Mouse (Mus musculus) MEL (cell line): ENCODE results near the gene Pmf1. TPM values are rescaled to one million over a fixed set of nuclear protein-coding genes. Genes with fewer than 3 reads are reported as not detected.

ENCODE experiments used
- DNase-seq: peaks from one replicate; pipeline ENCODE4 v3.0.0; 2011; ENCODE audit warnings: low read depth, low spot score
- H3K27ac ChIP-seq: 2 replicates; pipeline ENCODE4 v1.5.1; 2012; ENCODE audit warnings: low read depth, mild to moderate bottlenecking, control low read depth, low read length, moderate library complexity; ENCODE audit not compliant: control insufficient read depth
- H3K27me3 ChIP-seq, 2 experiments: fragments of 150-350 bp in 1 of 2; sonication (generic) in 1 of 2; 2 replicates each; pipeline ENCODE4 v1.6.1; 2012; ENCODE audit warnings: low read length in 2 of 2, mild to moderate bottlenecking in 2 of 2, improper control_type of control experiment in 1 of 2, moderate library complexity in 1 of 2; ENCODE audit not compliant: insufficient read depth in 2 of 2, control insufficient read depth in 1 of 2
- H3K36me3 ChIP-seq, 2 experiments: 2 replicates each; pipeline ENCODE4 v1.6.1; 2012 to 2014; ENCODE audit warnings: low read length in 2 of 2, improper control_type of control experiment in 1 of 2, inconsistent platforms in 1 of 2, mild to moderate bottlenecking in 1 of 2; ENCODE audit not compliant: insufficient read depth in 2 of 2, control insufficient read depth in 1 of 2
- H3K4me1 ChIP-seq, 2 experiments: fragments of 150-350 bp in 1 of 2; sonication (generic) in 1 of 2; 2 replicates each; pipeline ENCODE4 v1.6.1; 2012; ENCODE audit warnings: low read length in 2 of 2, improper control_type of control experiment in 1 of 2, mild to moderate bottlenecking in 1 of 2; ENCODE audit not compliant: insufficient read depth in 2 of 2, control insufficient read depth in 1 of 2
- H3K4me3 ChIP-seq, 2 experiments: fragments of 150-350 bp in 1 of 2; sonication (generic) in 1 of 2; 2 replicates each; pipeline ENCODE4 v1.5.1; 2012; ENCODE audit warnings: low read depth in 2 of 2, low read length in 2 of 2, mild to moderate bottlenecking in 2 of 2, moderate library complexity in 2 of 2, control low read depth in 1 of 2, improper control_type of control experiment in 1 of 2; ENCODE audit not compliant: control insufficient read depth in 1 of 2, insufficient read depth in 1 of 2
- H3K79me2 ChIP-seq: 2 replicates; pipeline ENCODE4 v1.6.1; 2012; ENCODE audit warnings: mild to moderate bottlenecking, low read length, moderate library complexity; ENCODE audit not compliant: control insufficient read depth, poor library complexity, insufficient read depth
- H3K9ac ChIP-seq: 2 replicates; pipeline ENCODE4 v1.6.1; 2012; ENCODE audit warnings: low read depth, mild to moderate bottlenecking, control low read depth, low read length, moderate library complexity; ENCODE audit not compliant: control insufficient read depth, poor library complexity, severe bottlenecking
- H3K9me3 ChIP-seq: fragments of 150-350 bp; sonication (generic); replicated peaks from 2 replicates; pipeline ENCODE4 v1.6.1; 2012; ENCODE audit warnings: mild to moderate bottlenecking, low read length, improper control_type of control experiment, moderate library complexity; ENCODE audit not compliant: insufficient read depth
- CHD1 ChIP-seq: IDR thresholded peaks from 2 replicates; pipeline ENCODE4 v1.6.1; 2012; ENCODE audit warnings: low read depth, mild to moderate bottlenecking, inconsistent platforms, low read length, improper control_type of control experiment
- CTCF ChIP-seq, 3 experiments: IDR thresholded peaks in 2 of 3; conservative IDR thresholded peaks in 1 of 3; 2 replicates each; pipeline ENCODE4 v1.5.1; 2011 to 2012; ENCODE audit warnings: low read length in 3 of 3, low read depth in 2 of 3, mild to moderate bottlenecking in 2 of 3, improper control_type of control experiment in 1 of 3, inconsistent platforms in 1 of 3, mixed read lengths in 1 of 3, moderate library complexity in 1 of 3; ENCODE audit not compliant: control insufficient read depth in 1 of 3, insufficient read depth in 1 of 3, poor library complexity in 1 of 3, severe bottlenecking in 1 of 3
- E2F4 ChIP-seq: IDR thresholded peaks from 2 replicates; pipeline ENCODE4 v1.6.1; 2011; ENCODE audit warnings: low read depth, low read length, improper control_type of control experiment, borderline replicate concordance
- HCFC1 ChIP-seq: IDR thresholded peaks from 2 replicates; pipeline ENCODE4 v1.6.1; 2012; ENCODE audit warnings: low read depth, mild to moderate bottlenecking, inconsistent platforms, low read length, improper control_type of control experiment, moderate library complexity
- JUND ChIP-seq: IDR thresholded peaks from 2 replicates; pipeline ENCODE4 v1.6.1; 2011; ENCODE audit warnings: low read depth, mild to moderate bottlenecking, improper control_type of control experiment, low read length
- MAFK ChIP-seq: IDR thresholded peaks from 2 replicates; pipeline ENCODE4 v1.6.1; 2011; ENCODE audit warnings: low read depth, mild to moderate bottlenecking, low read length, improper control_type of control experiment, borderline replicate concordance
- MEF2A ChIP-seq: IDR thresholded peaks from 2 replicates; pipeline ENCODE4 v1.6.1; 2014; ENCODE audit warnings: low read depth, mild to moderate bottlenecking, inconsistent platforms, low read length, improper control_type of control experiment; ENCODE audit not compliant: poor library complexity, insufficient replicate concordance, severe bottlenecking; ENCODE audit errors: extremely low read depth
- MXI1 ChIP-seq: IDR thresholded peaks from 2 replicates; pipeline ENCODE4 v1.6.1; 2011; ENCODE audit warnings: mild to moderate bottlenecking, low read depth, low read length, improper control_type of control experiment
- NELFE ChIP-seq: IDR thresholded peaks from 2 replicates; pipeline ENCODE4 v1.6.1; 2011; ENCODE audit warnings: low read depth, low read length, improper control_type of control experiment
- RCOR1 ChIP-seq: IDR thresholded peaks from 2 replicates; pipeline ENCODE4 v1.6.1; 2012; ENCODE audit warnings: low read depth, mild to moderate bottlenecking, inconsistent platforms, low read length, improper control_type of control experiment
- SIN3A ChIP-seq: IDR thresholded peaks from 2 replicates; pipeline ENCODE4 v1.6.1; 2012; ENCODE audit warnings: low read length, improper control_type of control experiment, inconsistent platforms
- SMC3 ChIP-seq: IDR thresholded peaks from 2 replicates; pipeline ENCODE4 v1.6.1; 2011; ENCODE audit warnings: low read depth, low read length, improper control_type of control experiment
- polyA plus RNA-seq, 2 experiments: library from polyadenylated mRNA; stranded (reverse) in 1 of 2; unstranded in 1 of 2; fragments of >175 nt in 1 of 2; fragments of >200 nt in 1 of 2; gene quantifications; 2 replicates each; pipeline versions ENCODE4 v1.2.1 to v1.2.4; 2012; ENCODE audit warnings: low replicate concordance in 2 of 2, low read depth in 1 of 2; ENCODE audit not compliant: insufficient read length in 2 of 2, insufficient read depth in 1 of 2, missing spikeins in 1 of 2
- total RNA-seq: library from RNA; depleted of rRNA; stranded (reverse); fragments of 300-350 nt; gene quantifications from 2 replicates; pipeline ENCODE4 v1.2.3, GENCODE M21; 2012

Pmf1 gene
- total and polyA plus RNA-seq, 3 experiments: 144 to 357 TPM; not detected in 1

- H3K79me2 ChIP-seq: no peaks in the 10 kb centered on the region
- no peak for DNase-seq
- H3K27me3 ChIP-seq: no peaks in the 10 kb centered on the region
- H3K9ac ChIP-seq: no peak overlapping the region
- H3K27ac ChIP-seq: no peak overlapping the region
- no peak for TF ChIP-seq MAFK
- peaks cover 4 to 22% of the 10 kb centered on the region in 2 experiments for H3K4me1 ChIP-seq
- no peaks in the 10 kb centered on the region for H3K9me3 ChIP-seq
- H3K36me3 ChIP-seq: peaks cover 0 to 10% of the 10 kb centered on the region in 2 experiments; a peak in 2 of 4 replicates
- no peak overlapping the region for H3K4me3 ChIP-seq
These were observed 39.4 kb upstream of the Pmf1 start for GRCm38 (mm10) chr3:88449395-88450023.

DNA sequence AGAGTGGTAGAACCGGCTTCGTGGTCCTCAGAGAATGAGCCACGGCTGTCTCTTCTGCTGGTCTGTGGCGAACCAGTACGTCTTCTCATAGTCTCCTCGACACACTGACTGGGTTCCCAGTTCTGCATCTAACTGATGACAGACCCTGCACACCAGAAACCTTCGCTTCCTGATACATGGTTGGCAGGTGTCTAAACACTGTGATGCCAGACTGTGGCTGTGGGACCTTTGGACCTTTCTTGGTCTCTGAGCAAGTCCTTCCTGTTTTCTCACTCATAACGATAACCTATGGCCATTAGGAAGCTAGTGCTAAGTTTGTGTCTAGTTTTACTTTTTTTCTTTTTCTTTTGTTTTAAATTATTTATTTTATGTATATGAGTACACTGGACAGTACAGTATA lies 38.3 kb upstream of the Pmf1 start:
- TF ChIP-seq SMC3 (no peak), JUND (no peak), RCOR1 (no peak), CTCF (IDR thresholded peaks at IDR 0.05 in 2 of 3, conservative IDR thresholded peaks at IDR 0.05 in 1 of 3; ENCODE audit: control insufficient read depth in 1 of 3, insufficient read depth in 1 of 3, low read depth in 2 of 3, low read length in 3 of 3, poor library complexity in 1 of 3, severe bottlenecking in 1 of 3) (no peak)
- H3K4me3 ChIP-seq: no peak overlapping the region
- H3K4me1 ChIP-seq: peaks cover 4 to 12% of the 10 kb centered on the region in 2 experiments; a peak in 3 of 4 replicates
- DNase-seq: no peak
- no peak overlapping the region for H3K27ac ChIP-seq
- no peaks in the 10 kb centered on the region for H3K9me3 ChIP-seq
- no peaks in the 10 kb centered on the region for H3K79me2 ChIP-seq
- H3K9ac ChIP-seq: no peak overlapping the region
- H3K27me3 ChIP-seq: no peaks in the 10 kb centered on the region
- peaks cover 0 to 3% of the 10 kb centered on the region in 2 experiments; a peak in 1 of 4 replicates for H3K36me3 ChIP-seq

- no peaks in the 10 kb centered on the region for H3K27me3 ChIP-seq
These were observed 37.6 kb upstream of the Pmf1 start for GRCm38 (mm10) chr3:88447676-88448183.

More at GRCm38 (mm10) chr3:88447676-88448183, 37.6 kb upstream of the Pmf1 start:
- Histone ChIP-seq H3K36me3 (peaks cover 0 to 3% of the 10 kb centered on the region in 2 experiments; a peak in 1 of 4 replicates), H3K4me1 (peaks cover 4 to 10% of the 10 kb centered on the region in 2 experiments; a peak in 3 of 4 replicates), H3K9ac (no peak overlapping the region), H3K9me3 (no peaks in the 10 kb centered on the region), H3K27ac (no peak overlapping the region), H3K79me2 (no peaks in the 10 kb centered on the region), H3K4me3 (no peak overlapping the region)
- no peak for DNase-seq
- TF ChIP-seq MEF2A: no peak
- TF ChIP-seq E2F4: no peak
- no peak for TF ChIP-seq NELFE
- peak; percentile 33; the same call in 1 of the 2 replicates for TF ChIP-seq MXI1
- no peak for TF ChIP-seq SIN3A
- no peak for TF ChIP-seq CHD1
- no peak for TF ChIP-seq HCFC1
